Mouse (Mus musculus): Measurements from ENCODE around the gene Znhit3.

Znhit3 gene

GRCm38 (mm10) chr11:84916053-84916702 lies at the start of gene Znhit3:
Znhit3 (minus strand) TSS chr11:84916366.
- peak; percentile 86 for DNase-seq (ENCODE audit: low read depth, low spot score)

DNA sequence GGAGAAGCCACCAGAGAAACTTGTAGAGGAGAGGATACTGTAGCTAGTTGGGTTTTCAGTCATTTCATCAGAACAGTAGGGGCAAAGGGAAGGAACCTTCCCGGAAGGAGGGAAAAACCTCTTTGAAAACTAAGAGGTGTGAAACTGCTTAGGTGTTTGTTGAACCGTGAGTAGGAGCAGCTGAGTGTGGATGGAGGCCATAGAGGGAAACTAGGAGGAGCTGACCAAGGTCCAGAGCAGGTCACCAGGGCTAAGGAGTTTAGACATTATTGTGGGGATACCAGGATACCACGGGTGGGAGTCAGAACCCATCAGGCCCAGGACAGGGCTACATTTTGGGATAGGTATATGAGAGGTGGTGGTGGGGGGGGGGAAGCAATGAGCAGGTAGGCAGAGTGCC lies 47.4 kb upstream of the Znhit3 start:
- DNase-seq (ENCODE audit: low read depth, low spot score): no peak

DNA sequence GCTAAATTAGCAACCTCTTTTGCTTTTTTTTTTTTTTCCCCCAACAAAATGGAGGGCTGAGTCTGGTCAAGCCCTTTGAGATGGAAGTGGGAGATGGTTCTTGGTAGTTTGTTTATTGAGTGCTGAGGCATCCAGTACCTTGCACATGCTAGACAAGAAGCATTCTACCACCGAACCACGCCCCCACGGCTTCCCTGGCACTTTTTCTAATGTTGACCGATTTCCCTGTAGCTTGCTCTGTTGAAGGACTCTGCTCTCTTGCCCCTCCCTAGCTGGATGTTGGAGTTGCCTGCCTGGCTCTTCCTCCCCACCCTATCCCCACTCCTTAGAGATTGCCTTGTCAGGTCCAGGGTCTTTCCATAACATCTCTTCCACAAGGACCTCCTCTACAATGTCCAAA lies 46.4 kb upstream of the Znhit3 start:
- DNase-seq (ENCODE audit: low read depth, low spot score): no peak

- DNase-seq (ENCODE audit: low read depth, low spot score): no peak
Measured at GRCm38 (mm10) chr11:84961571-84961970, 45.4 kb upstream of the Znhit3 start.

- no peak for DNase-seq (ENCODE audit: low read depth, low spot score)
Measured at GRCm38 (mm10) chr11:84960780-84961179, 44.6 kb upstream of the Znhit3 start.

GRCm38 (mm10) chr11:84960291-84960690 lies 44.1 kb upstream of the Znhit3 start:
- no peak for DNase-seq (ENCODE audit: low read depth, low spot score)

- no peak for DNase-seq (ENCODE audit: low read depth, low spot score)
Measured at GRCm38 (mm10) chr11:84959701-84960181, 43.6 kb upstream of the Znhit3 start.

GRCm38 (mm10) chr11:84959181-84959580 lies 43.0 kb upstream of the Znhit3 start:
- DNase-seq (ENCODE audit: low read depth, low spot score): no peak

DNA sequence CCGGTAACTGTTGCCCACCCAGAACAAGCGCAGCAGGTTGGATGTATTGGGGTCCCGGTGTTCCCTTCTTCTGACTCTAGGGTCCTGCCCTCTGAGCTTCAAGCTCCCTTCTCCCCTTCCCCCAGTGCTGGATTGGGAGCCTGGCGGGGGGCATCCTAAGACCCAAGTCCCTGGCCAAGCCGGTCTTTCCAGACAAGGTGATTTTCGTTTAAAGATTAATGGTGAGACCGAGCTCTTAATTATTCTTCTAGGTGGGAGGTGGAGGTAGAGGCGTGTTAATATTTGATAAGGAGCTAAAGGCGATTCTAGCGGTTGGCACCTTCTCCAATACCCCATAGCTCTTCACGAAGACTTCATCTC lies 42.1 kb upstream of the Znhit3 start:
- DNase-seq (ENCODE audit: low read depth, low spot score): no peak

- no peak for DNase-seq (ENCODE audit: low read depth, low spot score)
Measured at GRCm38 (mm10) chr11:84957591-84958270, 41.6 kb upstream of the Znhit3 start, which contains the start of gene Car4. Car4 (plus strand) TSS chr11:84957786.

DNA sequence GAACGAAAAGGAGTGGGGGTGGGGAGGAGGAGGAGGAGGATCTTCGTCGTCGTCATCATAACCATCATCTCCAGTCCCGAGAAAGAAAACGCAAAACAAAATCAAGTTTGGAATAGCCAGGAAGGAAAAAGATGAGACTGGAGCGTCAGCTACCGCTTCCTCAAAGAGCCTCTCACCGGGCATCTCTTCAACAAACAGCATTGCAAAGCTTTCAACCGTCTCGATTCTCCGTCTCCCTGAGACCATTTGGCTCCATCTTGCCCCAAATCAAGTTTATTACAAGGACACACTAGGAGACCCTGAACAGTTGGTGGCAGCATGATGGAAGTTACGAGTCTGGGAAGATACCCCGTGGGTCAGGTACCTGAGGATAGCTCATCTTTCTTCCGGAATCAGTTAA lies 41.0 kb upstream of the Znhit3 start:
- DNase-seq (ENCODE audit: low read depth, low spot score): no peak

DNA sequence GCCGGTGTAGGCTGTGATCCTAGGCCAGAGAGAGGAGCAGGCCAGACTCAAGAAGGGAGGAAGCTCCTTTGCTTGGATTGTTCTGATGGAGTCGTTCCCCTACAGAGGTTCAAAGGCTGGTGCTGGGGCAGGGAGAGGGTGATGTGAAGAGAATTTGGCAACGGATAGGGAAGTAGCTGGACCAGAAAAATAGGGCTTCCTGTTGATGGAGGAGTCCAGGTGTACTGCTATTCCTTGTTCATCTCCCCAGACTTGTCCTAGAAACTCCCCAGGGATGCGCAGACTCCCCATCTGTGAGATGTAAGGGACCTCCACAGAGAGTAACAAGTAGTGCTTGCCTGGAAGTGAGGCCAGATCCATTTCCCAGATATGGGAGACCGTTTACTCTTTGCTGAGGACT lies 40.2 kb upstream of the Znhit3 start:
- no peak for DNase-seq (ENCODE audit: low read depth, low spot score)

- no peak for DNase-seq (ENCODE audit: low read depth, low spot score)
Measured at GRCm38 (mm10) chr11:84952611-84953010, 36.4 kb upstream of the Znhit3 start.

DNA sequence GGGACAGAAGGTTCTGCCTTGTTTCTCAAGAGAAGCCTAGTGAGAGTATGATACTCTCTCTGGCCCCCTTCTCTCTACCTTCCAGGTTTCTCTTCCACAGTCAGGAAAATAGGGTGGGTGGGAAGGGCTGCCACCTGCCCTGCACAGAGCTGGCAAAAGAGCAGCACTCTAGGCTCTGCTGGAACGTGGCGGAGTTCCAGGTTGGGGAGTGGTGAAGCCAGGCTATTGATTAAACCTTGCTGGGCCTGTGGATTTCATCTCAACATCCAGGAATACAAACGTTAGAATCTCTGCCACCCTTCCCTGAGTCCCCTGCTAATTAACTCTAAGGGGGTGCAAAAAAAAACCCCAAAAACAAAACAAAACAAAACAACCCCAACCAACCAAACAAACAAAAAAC lies 32.4 kb upstream of the Znhit3 start:
- DNase-seq (ENCODE audit: low read depth, low spot score): no peak

DNA sequence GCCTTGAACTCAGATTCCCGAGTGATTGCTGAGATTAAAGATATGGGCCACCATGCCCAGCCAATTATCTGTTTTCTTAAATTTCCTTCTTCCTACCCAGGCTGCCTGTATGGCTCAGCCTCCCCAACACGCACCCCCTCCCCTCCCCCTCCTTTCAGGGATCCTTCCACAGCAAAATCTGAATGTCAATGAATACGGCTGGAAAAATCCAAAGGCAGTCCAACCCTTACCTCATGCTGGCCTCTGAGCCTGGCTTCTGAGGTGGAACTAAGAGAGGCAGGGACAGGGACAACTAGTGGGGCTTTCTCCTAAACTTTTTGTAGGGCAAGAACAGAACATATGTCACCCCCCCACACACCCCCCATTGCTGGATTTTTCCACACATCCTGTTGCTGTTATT lies 31.9 kb upstream of the Znhit3 start:
- DNase-seq (ENCODE audit: low read depth, low spot score): no peak

DNA sequence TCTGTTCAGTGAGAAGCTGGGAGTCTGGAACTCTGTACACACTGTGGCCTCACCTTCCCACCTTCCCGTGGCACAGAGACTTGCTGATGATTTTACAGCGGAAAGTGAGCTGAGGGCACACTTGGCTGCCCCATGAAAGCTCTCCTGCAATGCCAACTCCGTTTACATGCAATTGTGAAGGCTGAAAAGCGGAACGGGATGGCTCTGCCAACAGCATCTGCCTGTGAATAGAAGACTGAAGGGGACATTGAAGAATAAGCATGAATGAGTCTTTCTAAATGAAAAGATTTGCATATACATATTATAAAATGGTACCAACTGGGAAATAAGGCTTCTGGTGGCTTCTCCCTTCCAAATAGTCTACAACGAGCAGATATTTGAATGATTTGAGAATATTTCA lies 31.0 kb upstream of the Znhit3 start:
- no peak for DNase-seq (ENCODE audit: low read depth, low spot score)

GRCm38 (mm10) chr11:84945841-84946240 lies 29.7 kb upstream of the Znhit3 start:
- no peak for DNase-seq (ENCODE audit: low read depth, low spot score)

DNA sequence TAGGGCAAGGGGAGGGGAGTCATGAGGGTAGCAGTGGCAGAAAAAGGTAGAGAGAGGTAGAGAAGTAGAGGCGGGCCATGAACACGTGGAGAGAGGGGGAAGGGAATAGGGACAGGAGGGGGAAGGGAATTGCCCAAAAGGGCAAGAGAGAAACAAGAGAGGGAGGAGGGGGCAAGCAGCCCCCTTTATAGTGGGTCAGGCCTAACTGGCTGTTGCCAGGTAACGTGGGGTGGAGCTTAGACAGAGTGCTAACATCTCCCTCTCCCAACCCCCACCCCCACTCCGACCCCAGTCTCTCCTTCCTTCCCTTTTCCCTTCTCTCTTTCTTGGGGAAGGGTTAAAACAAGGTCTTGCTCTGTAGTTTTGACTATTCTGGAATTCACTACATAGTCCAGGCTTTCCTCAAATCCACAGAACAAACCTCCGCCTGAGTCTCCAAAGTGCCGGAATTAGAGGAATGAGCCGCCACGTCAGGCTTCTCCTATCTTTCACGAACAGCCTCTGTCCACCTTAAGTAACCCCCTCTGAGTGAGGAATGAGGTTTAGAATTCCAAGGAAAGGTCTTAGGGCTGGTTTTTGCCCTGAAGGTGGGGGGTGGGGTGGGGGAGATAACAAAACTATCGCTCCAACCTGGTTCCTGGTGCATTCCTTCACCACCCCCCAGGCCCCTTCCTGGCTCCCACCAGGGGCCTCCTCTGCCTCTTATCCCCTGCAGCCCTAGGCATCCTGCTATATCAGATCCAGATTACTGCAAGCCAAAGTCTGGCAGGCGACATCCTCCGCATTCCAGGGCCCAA lies 28.7 kb upstream of the Znhit3 start:
- DNase-seq (ENCODE audit: low read depth, low spot score): no peak

DNA sequence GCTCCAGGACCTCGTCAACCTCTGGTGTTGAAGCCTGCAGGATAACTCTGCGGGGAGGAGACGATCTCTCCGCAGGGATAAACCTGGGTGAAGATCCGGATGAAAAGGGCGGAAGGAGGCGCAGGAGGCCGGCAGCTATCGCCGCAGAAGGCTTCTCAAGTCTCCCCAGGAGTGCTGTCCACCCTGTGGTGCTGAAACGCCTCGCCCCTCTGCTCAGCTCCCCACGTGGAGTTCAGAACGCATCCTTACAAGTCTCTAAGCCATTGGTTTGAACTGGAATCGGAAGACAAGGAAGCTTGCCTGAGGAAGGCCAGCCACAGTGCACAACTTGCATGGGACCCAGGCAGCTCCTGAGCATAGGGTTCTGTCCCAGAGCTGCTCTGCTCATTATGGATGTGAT lies 27.8 kb upstream of the Znhit3 start:
- peak; percentile 31 for DNase-seq (ENCODE audit: low read depth, low spot score)

- DNase-seq (ENCODE audit: low read depth, low spot score): no peak
Measured at GRCm38 (mm10) chr11:84940140-84940539, 24.0 kb upstream of the Znhit3 start.

DNA sequence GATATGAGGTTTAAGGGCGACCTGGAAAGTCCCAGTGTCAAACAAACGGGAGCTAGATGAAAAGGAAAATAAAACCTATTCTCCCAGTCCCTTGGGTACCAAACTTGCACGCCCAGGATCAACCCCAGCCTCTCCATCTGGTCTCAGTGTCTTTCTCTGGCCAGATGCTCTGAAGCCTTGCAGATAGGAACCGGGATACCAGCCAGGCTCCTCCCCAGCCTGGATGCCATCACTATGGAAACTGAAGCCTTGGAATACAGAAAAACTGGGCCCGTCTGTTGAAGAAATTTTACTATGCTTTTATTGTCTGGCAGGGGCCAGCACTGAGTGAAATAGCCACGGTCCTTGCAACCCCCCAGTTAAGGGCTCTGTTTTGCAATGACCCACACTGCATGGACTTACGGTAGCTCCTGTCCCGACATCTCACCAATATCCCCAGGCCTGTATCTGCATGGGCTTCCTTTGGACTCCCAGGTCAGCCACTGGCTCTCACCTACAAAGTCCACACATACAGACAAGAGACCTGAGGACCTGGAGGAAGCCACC lies 23.4 kb upstream of the Znhit3 start:
- no peak for DNase-seq (ENCODE audit: low read depth, low spot score)

GRCm38 (mm10) chr11:84932261-84932660 lies 16.1 kb upstream of the Znhit3 start:
- no peak for DNase-seq (ENCODE audit: low read depth, low spot score)

Data from A20 (cell line).